Mouse (Mus musculus) large intestine, adult 2 months (tissue): ENCODE measurements at regions not wholly inside any gene's neighbourhood (a gene's known extent, or its start where the extent isn't known, plus 50 kb on each side); places are given as distances from the start of the nearest gene placed in this dataset.

Experiments used
- DNase-seq: peaks from one replicate; pipeline ENCODE4 v3.0.0-alpha.2; 2012; ENCODE audit warnings: low read depth, low spot score
- WGBS: fragments of 180-500 bp; shearing (Covaris S2); methylation state at CpG from one replicate; pipeline ENCODE4 v1.1.7; 2018; 5-methylcytosine and 5-hydroxymethylcytosine counted together

DNA sequence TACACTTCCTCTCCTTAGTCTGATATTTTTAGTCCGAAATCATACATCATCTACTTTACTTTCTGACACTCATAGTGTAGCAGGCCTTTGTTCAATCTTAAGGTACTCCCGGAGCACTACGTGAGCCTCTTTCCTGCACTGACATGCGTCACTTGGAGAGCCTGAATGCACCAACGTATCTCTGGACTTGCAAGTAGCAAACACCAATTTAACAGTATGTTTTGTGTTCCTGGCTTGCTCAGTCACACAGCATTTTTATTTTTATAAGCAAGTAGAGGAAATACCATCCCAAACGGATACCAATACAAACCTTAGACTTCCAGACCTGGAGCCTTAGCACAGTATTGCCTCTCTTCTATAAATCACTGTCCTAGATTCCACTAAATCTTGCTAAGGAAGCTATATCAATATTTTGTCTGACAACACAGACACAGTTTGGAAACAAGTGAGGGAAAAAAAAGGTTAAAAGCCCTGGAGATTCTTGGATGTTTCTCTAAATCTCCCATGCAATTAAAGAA, 427.6 kb upstream of the Dph6 start:
- WGBS = 61% methylated on average over 6 of the region's 6 CpGs
- no peak for DNase-seq

DNA sequence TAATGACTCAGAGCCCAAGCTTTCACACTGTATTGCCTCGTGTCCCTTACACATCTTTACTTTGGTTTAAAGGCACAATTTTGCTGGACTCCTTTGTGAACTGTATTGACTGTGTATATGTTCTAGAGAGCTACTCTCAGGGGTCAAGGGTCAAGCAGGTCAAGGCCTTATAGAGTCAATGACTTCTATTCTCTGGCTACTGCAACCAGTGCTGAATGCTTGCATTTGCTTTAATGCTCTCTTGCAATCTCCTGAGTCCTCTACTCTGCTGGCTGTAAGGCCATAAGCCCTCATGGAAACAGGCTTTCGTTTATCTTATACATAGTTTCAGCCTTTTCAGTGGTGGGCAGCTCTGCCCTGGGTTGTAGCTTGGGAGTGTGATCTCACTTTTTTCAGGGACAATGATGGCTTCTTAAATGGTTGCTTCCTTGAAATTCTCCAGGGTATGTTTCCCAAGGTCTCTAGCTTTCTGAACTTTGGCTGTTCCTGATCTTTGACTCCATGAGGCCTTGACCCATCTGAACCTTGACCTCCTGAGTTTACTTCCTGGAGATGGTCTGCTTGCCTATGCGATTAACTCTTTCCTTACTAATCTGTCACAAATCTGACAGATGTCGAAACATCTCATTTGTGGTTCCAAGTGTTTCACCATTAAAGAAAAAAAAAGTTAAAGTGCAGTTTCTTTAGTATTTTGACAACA, 433.8 kb upstream of the Dph6 start:
- no peak for DNase-seq
- WGBS = 52% methylated on average over 4 of the region's 4 CpGs

DNA sequence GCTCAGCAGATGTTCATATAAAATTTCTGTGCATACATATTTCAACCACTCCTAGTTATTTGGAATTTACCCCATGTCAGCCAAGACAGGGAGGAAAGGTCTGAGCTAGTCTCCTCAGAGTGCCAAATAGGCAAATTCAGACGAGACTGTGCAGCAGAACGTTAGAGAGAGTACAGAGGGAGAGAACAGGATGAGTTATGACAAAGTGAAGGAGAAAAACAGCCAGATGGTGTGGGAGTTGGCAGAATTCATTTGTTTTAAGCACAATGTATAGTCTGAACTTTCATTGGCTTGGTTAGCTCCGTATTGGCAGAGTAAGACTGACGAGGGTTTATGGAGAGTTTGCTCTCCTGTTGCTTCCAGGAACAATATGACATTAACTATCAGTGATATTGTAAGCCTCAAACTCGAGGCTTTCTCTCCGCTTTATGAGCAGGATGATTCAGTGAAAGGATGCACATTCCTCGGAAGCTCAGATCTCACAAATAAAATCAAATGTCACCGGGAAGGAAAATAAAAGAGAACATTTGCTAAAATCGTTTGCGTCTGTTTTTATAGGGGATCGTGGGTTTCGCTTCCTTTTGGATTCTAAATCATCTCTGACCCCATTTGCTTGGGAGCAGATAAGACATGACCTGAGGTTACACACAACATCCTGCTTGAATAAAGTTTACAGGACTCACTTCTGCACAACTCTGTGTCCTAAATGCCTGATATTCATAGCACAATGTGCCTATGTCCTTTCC, 435.8 kb upstream of the Dph6 start:
- no peak for DNase-seq
- WGBS = 32% methylated on average over 12 of the region's 12 CpGs

DNA sequence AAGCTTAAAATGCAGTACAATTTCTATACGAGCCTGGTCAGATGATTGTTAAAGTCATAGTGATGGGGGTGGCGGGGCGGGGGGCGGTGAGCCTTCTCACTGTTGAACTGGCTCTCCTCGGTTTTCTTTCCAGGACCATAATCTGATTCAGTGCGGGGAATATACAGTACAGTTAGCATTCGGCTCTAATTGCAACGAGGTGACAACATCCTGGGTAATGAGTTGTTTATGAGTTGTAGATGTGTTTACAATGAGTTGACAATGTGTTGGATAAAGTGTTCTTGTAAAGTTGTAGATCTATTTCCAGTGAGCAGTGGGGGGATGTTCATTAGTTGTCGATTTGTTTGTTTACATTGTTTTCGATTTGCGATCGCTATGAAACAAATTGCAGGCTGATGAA, 440.6 kb upstream of the Dph6 start:
- 77% methylated on average over 12 of the region's 12 CpGs for WGBS
- no peak for DNase-seq

DNA sequence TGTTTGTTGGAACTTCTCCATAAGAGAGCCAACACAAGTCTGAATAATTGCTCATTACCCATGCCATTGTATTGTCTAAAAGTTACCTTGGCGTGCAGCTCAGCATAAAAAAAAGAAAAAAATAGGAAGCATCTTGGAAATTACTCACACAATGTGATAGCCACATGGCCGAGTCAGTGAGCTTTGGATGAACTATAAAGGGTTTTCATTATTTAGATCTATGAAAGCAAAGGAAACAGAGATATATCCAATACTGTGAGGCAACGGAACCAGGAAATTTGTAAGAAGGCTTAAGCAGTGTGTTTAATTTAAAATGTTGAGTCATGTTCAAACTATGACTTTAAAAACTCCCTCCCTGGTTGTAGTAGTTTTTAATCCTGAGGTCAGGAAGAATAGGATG, 446.7 kb upstream of the Dph6 start:
- 72% methylated on average over 3 of the region's 3 CpGs for WGBS
- DNase-seq = no peak

DNA sequence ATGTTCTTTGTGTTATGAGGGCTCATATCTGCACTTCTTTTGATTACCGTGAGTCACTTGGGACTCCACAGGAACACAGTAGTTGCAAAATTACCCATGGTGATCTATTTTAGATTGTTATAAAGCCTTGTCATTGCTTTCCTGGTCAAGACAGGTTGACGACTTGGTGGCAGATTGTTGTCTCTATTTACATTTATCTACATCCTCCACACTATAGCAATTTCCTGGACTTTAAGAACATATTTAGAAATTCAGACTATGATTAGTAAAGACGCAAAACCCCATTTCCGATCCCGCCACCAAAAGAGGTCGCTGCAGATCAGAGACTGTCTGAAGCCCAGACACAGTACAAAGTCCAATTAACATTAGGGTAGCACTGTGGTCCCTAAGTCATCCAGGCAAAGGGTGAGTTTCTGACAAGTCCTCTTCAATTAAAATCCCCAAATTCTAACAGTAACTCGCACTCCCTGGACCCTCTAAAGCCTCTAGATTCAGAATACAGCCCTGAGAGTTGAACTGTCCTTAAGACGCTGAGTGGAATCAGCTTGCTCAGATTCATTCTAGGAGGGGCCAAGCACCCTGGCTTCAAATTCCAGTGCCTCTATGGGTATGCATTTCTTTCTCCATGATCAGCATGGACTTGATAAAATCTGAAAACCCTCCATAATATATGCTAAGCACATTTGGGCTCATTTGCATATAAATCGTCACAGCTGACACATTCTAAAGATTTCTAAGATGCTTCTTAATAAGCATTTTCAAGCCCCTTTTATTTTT, 461.9 kb upstream of the BC052040 start:
- no peak for DNase-seq
- 75% methylated on average over 9 of the region's 9 CpGs for WGBS

DNA sequence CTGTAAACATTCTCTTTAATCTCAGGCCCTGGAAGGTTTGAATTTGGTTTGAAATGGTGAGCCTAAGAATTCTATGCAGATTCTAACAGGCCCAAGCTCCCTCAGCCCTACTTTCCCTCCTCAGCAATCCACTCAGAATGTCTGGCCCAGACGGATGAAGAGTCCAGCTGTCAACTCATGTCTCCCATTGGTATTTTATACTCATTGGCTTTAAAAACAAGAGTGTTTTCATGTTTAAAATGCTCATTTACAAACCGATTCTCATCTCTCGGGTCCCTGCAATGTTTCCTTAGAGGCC, 461.4 kb upstream of the BC052040 start:
- DNase-seq = no peak
- 72% methylated on average over 3 of the region's 3 CpGs for WGBS

DNA sequence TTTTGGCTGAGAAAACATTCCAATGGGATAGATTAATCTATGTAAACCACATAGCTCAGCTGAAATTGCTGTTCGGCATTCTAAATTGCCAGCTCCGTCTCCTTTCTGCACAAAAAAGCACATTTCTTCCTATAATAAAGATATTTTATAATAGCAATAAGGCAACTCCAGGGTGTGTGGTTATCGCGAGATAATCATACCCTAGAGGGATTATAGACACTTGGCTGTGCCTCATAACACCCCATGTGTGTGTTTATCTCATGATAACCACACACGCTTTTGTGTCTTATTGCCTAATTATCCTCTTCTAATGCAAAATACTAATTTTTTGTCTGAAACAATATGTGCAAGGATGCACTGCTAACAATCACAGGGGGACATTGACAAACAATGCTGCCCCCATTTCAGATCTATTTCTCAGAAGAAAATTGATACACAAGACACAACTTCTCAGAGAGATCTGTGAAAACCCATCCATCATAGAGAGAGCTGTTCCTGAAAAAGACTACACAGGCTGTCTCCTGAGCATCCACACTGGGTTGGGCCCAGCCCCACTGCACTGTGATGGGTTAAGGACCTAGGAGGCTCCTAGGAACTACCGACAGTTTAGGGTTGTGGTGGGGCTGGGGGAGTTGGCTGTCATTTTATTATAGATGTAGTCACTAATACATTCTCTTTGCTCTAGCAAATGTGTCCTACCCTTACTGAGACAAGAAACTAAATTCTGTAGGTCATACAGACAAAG, 454.7 kb upstream of the BC052040 start:
- no peak for DNase-seq
- WGBS = 76% methylated on average over 6 of the region's 6 CpGs

DNA sequence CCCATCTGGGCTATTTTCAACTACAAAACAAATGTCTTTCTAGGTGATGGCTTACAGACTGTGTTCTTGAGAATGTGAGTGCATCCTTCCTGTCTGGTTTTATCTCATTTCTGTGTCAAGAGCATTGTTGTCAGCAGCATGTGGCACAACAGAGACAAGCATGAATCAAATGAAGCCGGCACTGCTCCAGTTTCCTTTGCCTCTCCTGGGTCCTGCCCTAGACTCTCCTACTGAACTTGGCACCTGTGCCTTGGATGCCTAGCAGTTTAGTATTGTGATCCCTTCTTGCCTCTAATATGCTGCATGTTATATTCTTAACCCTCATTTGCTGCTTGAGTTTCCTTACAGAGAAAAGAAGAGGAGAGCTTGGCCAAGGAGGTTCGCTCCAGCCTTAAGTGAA, 449.8 kb upstream of the BC052040 start:
- 67% methylated on average over 2 of the region's 2 CpGs for WGBS
- DNase-seq = no peak

DNA sequence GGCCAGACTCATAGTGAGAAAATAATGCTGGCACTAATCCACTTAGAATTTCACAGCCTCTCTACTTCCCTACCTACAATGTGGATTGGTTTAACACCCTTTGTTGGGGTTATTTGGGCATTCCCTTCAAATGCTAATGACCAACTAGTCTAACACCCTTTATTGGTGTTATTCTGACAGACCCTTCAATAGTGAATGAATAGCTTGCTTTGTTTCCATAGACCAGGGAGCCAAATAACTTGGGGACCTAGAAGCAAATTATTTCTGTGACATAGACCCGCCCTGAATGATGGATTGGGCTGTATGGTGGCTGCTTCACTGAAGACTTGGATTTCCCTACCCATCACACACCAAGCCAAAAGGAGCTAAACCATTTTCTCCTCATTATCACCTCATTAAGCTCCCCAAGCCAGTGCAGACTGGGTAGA, 449.3 kb upstream of the BC052040 start:
- WGBS = 44% methylated on average over 1 of the region's 1 CpGs
- no peak for DNase-seq

DNA sequence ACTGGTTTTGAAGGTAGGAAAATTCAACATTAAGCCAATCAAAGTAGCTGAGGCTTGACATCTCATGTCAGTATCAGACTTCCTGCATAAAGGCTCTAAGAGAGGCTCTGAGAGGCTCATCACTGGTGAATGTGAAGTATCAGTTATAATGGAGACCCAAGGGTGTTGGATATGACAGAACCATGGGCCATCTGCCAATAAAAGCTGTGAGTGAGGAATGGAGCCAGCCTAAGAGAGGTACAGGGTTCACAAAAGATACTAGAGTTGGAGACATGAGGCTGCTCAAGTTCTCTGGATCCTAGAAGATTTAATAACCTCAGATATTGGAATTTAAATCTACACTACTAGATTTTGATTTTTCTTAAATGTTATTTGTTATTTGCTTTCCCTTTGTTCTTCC, 440.1 kb upstream of the BC052040 start:
- DNase-seq = no peak

DNA sequence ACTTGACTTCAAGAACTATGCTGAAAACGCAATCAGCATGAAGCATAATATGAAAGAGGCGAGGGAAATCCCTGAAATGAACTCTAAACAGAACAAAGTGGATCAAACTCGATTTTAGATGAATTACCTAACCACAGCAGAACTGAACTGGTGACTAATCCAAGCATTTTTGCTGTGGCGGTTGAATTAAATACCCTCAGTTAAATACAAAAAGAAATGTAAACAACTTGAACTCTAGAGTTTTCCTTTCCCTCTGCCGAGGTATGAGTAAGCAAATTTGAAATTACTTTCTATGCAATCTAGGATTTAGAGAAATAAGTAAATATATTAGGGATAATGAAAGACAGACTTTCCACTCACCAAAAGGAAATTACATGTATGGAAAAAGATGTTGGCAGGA, 409.4 kb upstream of the BC052040 start:
- WGBS = 56% methylated on average over 5 of the region's 5 CpGs
- no peak for DNase-seq

DNA sequence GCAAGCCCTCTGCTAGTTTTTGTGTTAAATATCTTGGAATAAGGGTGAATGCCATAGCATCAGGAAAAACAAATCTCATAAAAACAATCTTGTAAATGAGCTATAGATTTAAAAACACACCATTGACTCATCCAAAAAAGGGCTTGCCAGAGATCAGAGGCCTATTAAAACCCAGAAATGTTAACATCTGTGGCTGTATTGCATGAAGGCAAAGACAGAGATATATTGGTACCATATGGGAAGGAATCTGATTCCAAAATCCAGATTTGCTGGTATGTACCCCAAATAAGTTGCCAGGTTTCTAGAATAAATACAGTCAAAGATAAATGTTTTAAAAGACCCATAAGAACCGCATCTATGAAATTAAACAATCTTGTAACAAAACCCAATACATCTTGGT, 404.4 kb upstream of the BC052040 start:
- 84% methylated on average over 1 of the region's 1 CpGs for WGBS
- DNase-seq = no peak

DNA sequence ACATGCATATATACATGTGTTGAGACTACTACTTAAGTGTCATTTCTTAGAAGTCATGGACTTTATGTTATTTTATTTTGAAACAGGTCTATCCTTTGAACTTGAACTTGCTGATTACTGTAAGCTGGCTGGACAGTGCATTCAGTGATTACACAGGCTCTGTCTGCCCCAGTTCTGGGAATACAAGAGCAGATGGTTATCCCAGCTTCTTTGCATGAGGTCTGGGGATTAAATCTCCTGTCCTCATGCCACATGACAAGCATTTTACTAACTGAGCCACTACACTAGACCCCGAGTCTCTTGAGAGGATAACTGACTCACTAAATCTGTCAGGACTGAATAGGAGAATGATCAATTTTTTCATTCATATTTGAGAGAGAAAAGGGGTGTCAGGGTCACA, 403.6 kb upstream of the BC052040 start:
- 63% methylated on average over 1 of the region's 1 CpGs for WGBS
- no peak for DNase-seq

DNA sequence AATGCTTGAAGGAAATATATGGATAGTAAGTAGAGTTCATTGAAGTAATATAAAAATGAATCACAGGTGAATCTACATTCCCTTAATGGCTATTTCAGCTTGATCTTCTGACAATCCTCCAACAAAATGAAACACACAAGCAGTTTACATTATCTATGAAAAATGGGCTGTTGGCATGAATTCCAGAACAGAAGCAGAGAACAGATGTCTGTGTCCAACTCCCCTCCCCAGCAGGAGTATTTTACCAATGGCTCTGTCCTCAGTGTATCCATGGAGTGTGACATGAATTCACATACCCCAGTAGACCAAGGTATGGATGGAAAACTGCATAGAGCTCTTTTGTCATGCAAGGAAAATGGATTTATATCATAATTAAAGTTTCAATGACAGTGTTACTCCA, 370.3 kb upstream of the BC052040 start:
- no peak for DNase-seq

DNA sequence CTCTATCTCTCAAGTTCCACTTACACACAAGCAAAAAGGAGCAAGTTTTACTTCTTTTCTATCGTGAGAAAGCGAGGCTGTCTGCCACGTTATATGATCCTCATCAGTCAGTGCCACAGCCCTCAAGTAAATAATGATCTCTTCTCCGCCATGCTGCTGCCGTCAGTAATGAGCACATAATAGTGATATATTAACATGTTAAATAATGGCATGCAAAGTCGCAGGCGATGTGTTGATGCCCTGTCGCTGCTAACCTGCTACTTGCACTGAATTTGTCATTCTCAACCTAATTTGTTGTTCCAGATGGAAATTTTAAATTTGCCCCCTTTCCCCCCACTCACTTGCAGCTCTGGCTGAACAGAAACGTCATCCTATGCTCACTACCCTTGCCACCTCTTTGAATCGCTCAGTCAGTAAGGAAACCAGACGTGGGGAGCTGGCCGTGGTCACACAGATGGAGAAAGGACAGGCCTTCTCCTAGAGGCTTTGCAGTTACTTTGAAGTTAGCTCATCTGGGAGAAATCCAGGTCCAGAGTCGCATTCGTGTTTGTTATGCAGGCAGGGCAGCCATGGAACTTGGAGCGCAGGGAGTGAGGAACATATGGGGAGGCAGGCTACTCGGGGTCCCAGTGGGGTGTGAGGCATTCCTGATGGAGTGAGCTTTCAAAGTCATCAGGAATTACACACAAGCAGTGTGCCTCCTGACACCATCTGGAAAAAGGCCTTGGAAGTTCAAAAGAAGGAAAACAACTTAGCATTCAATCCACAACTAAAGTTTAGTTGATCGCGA, 368.1 kb upstream of the BC052040 start:
- no peak for DNase-seq
- WGBS = 47% methylated on average over 18 of the region's 18 CpGs

DNA sequence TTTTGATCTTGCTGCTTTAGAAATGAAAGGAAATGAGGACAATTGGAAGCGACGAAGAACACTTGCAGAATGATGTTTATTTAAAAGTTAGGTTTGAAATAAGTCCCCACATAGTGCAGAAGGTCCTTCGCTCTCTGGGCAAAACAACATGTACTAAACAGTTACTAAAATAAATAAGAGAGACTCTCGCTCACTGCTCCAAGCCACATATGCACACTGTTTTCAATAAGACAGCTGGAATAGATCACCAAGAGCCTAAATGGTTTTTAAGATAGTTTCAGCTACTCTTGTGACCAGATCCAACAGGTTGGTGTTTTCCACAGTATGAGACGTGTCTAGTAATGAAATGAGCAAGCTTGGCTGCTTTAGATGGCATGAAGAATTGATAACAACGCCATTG, 367.2 kb upstream of the BC052040 start:
- 56% methylated on average over 6 of the region's 6 CpGs for WGBS
- DNase-seq = no peak

DNA sequence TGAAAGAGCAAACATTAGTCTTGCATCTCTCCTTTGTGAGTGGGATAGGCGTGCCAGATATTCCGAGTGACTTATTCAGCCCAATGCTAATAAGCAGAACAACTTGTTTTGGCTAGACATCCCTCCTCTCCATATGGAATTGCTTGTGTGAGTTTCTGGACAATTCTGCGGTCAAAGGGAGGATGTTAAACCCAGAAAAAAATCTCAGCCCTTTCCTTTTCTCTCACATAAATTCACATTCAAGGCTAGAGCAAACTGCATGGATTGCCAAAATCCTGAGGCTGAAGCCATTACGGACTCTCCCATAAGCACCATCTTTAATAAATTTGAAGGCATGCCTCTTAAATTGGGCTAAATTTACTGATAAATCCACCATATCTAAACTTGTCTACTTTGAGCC, 351.5 kb upstream of the BC052040 start:
- no peak for DNase-seq
- 76% methylated on average over 4 of the region's 4 CpGs for WGBS

DNA sequence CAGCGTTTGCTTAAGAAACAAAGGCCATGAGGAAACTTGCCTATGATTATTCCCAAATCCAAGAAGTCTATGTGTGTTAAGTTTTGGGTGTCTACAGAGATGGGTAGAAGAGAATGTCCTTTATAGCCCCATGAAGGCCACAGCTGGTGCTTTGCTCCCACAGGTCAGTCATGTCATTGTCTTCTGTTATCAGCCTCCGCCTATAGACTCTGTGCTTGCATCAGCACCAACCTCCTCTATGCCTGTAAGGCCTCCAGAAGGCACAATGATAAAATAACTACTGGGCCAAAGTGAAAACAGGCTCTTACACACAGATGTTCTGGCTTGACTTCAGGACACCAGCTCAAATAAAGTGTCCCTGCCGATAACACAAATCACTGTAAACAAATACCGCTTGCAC, 333.8 kb upstream of the BC052040 start:
- DNase-seq = no peak
- WGBS = 78% methylated on average over 4 of the region's 4 CpGs
